8 mouse cellular contexts compared by ENCODE assay signal in genomic region chr17:56005415-56006061, GRCm38 (mm10). TPM values are rescaled to one million over a fixed set of nuclear protein-coding genes. Genes with fewer than 3 reads are reported as not detected.
DNase-seq lines count a peak whose midpoint lies in the region; ATAC-seq and TF ChIP-seq lines count a peak whose summit lies in the region.

TSS of gene Stap2 (minus strand) at chr17:56005584.
TSS of gene Mpnd (plus strand) at chr17:56005711.

- H3K36me3 ChIP-seq in limb, embryonic 14.5 days (ENCODE audit: control insufficient read depth, insufficient read depth, low read length) = no peaks in the 10 kb centered on the region
- H3K36me3 ChIP-seq in stomach, embryonic 16.5 days (ENCODE audit: control insufficient read depth, insufficient read depth, low read length) = no peaks in the 10 kb centered on the region; the same call in 1 of the 2 replicates
- H3K36me3 ChIP-seq in forebrain, embryonic 16.5 days (ENCODE audit: control insufficient read depth, insufficient read depth) = no peaks in the 10 kb centered on the region

- no peaks in the 10 kb centered on the region for H3K9me3 ChIP-seq in limb, embryonic 14.5 days (ENCODE audit: control insufficient read depth, low read length)
- H3K9me3 ChIP-seq in stomach, embryonic 16.5 days (replicated peaks; ENCODE audit: control insufficient read depth, low read length) = no peaks in the 10 kb centered on the region
- no peaks in the 10 kb centered on the region for H3K9me3 ChIP-seq in forebrain, embryonic 16.5 days (ENCODE audit: control insufficient read depth, low read length)

- no peak for TF ChIP-seq POLR2A in limb, embryonic 14.5 days (IDR thresholded peaks at IDR 0.05; ENCODE audit: borderline replicate concordance, extremely low read depth, insufficient read depth, insufficient read length)

- DNase-seq in CD4-positive, CD25-positive, alpha-beta regulatory T cell, adult 2 months (ENCODE audit: low read depth, low spot score) = peak; percentile 92
- peak; percentile 80 for DNase-seq in 3134 (ENCODE audit: extremely low read depth, insufficient read length, low spot score)
- DNase-seq in cerebellum, postnatal 25 days = peak; percentile 68 to 77
- peak; percentile 61 for DNase-seq in heart, postnatal 4 days
- peak; percentile 83 for DNase-seq in limb, embryonic 14.5 days (ENCODE audit: low spot score)

- no peak within 1 kb of the TSS for H3K9ac ChIP-seq in limb, embryonic 14.5 days (ENCODE audit: low read depth, low read length, severe bottlenecking)
- peak within 1 kb of the TSS; percentile 64 for H3K9ac ChIP-seq in stomach, embryonic 16.5 days (ENCODE audit: low read length)
- no peak within 1 kb of the TSS for H3K9ac ChIP-seq in forebrain, embryonic 16.5 days (replicated peaks; ENCODE audit: low read depth, low read length)

- 40% methylated on average over 13 of the region's 13 CpGs for WGBS in limb, embryonic 14.5 days
- 22% methylated on average over 13 of the region's 13 CpGs for WGBS in stomach, embryonic 16.5 days
- 61% methylated on average over 13 of the region's 13 CpGs for WGBS in forebrain, embryonic 16.5 days

- 0 out of 2 replicates have a peak within 1 kb of the TSS, but pooled peaks have one; percentile 15 for H3K4me2 ChIP-seq in limb, embryonic 14.5 days (replicated peaks; ENCODE audit: low read depth, low read length, severe bottlenecking)
- peak within 1 kb of the TSS; percentile 52 for H3K4me2 ChIP-seq in stomach, embryonic 16.5 days (ENCODE audit: low read depth, low read length)
- no peak within 1 kb of the TSS for H3K4me2 ChIP-seq in forebrain, embryonic 16.5 days (ENCODE audit: low read length)

- peaks cover 12% of the 10 kb centered on the region for H3K4me1 ChIP-seq in limb, embryonic 14.5 days (ENCODE audit: control insufficient read depth, insufficient read depth, low read length)
- peaks cover 17% of the 10 kb centered on the region for H3K4me1 ChIP-seq in stomach, embryonic 16.5 days (ENCODE audit: control insufficient read depth, insufficient read depth, low read length)
- peaks cover 21% of the 10 kb centered on the region for H3K4me1 ChIP-seq in forebrain, embryonic 16.5 days (replicated peaks; ENCODE audit: control insufficient read depth, insufficient read depth, low read length)

- no peak for ATAC-seq in CD4-positive, CD25-positive, alpha-beta regulatory T cell, adult 4 months
- ATAC-seq in limb, embryonic 14.5 days (ENCODE audit: low FRiP score, low read depth) = no peak
- no peak for ATAC-seq in stomach, embryonic 16.5 days (ENCODE audit: insufficient read depth, low FRiP score)
- no peak for ATAC-seq in forebrain, embryonic 16.5 days

- no peak within 1 kb of the TSS; the same call in 1 of the 2 replicates for H3K4me3 ChIP-seq in limb, embryonic 14.5 days (replicated peaks; ENCODE audit: low read length)
- H3K4me3 ChIP-seq in stomach, embryonic 16.5 days (replicated peaks; ENCODE audit: low read length) = peak within 1 kb of the TSS; percentile 39
- H3K4me3 ChIP-seq in forebrain, embryonic 16.5 days (replicated peaks; ENCODE audit: low read length) = no peak within 1 kb of the TSS

- no peak within 1 kb of the TSS for H3K27ac ChIP-seq in limb, embryonic 14.5 days (replicated peaks; ENCODE audit: low read depth, low read length)
- peak within 1 kb of the TSS; percentile 53 for H3K27ac ChIP-seq in stomach, embryonic 16.5 days (ENCODE audit: low read length)
- no peak within 1 kb of the TSS for H3K27ac ChIP-seq in forebrain, embryonic 16.5 days (ENCODE audit: low read length)

- H3K27me3 ChIP-seq in limb, embryonic 14.5 days (ENCODE audit: control insufficient read depth, insufficient read depth, low read length) = peaks cover 5% of the 10 kb centered on the region; the same call in 1 of the 2 replicates
- no peaks in the 10 kb centered on the region for H3K27me3 ChIP-seq in stomach, embryonic 16.5 days (ENCODE audit: control insufficient read depth, insufficient read depth, low read length)
- peaks cover 4% of the 10 kb centered on the region; the same call in 1 of the 2 replicates for H3K27me3 ChIP-seq in forebrain, embryonic 16.5 days (replicated peaks; ENCODE audit: control insufficient read depth, insufficient read depth, low read length)

RNA-seq across cellular contexts. Expression of gene Stap2, which starts in this region (rescaled TPM):
- under 1 TPM in 1 of 2 experiments, not detected in 1; 0.70 TPM for polyA plus RNA-seq in CD4-positive, CD25-positive, alpha-beta regulatory T cell, adult 4 months (2017; shearing (Covaris generic))
- total RNA-seq in heart, postnatal 4 days (2021) = 10 to 100 TPM; 13.3 to 15.2 TPM
- polyA plus RNA-seq in limb, embryonic 14.5 days (2012; rRNA removed) = 14.7 TPM in 2 replicates
- 14.4 and 18.7 TPM in 2 replicates for polyA plus RNA-seq in limb, embryonic 14.5 days (2014; fragmentation: Nextera tagmentation; extraction: Ambion mirVana)
- 41.2 and 53.7 TPM in 2 replicates for polyA plus RNA-seq in stomach, embryonic 16.5 days (2015; fragmentation: Nextera tagmentation; extraction: Ambion mirVana)
- polyA plus RNA-seq in forebrain, embryonic 16.5 days (2015; fragmentation: Nextera tagmentation; extraction: Ambion mirVana) = 5.5 and 6.6 TPM in 2 replicates

RNA-seq across cellular contexts. Expression of gene Mpnd, which starts in this region (rescaled TPM):
- polyA plus RNA-seq in CD4-positive, CD25-positive, alpha-beta regulatory T cell, adult 4 months (2017; shearing (Covaris generic)) = 10 to 100 TPM in 1 of 2 experiments, 1 to 10 TPM in 1; 9.2 to 13.7 TPM
- total RNA-seq in heart, postnatal 4 days (2021) = 10 to 100 TPM; 42.7 to 44.7 TPM
- 118 and 148 TPM in 2 replicates for polyA plus RNA-seq in limb, embryonic 14.5 days (2012; rRNA removed)
- polyA plus RNA-seq in limb, embryonic 14.5 days (2014; fragmentation: Nextera tagmentation; extraction: Ambion mirVana) = 101 and 114 TPM in 2 replicates
- 52.0 and 60.7 TPM in 2 replicates for polyA plus RNA-seq in stomach, embryonic 16.5 days (2015; fragmentation: Nextera tagmentation; extraction: Ambion mirVana)
- 152 and 157 TPM in 2 replicates for polyA plus RNA-seq in forebrain, embryonic 16.5 days (2015; fragmentation: Nextera tagmentation; extraction: Ambion mirVana)
